Mouse (Mus musculus) sigmoid colon, adult 10 weeks (tissue): ENCODE results near the gene Ntn3. TPM values are rescaled to one million over a fixed set of nuclear protein-coding genes. Genes with fewer than 3 reads are reported as not detected.

Experiments used
- polyA plus RNA-seq: library from polyadenylated mRNA; stranded (reverse); fragments of 350-450 nt; fragmentation: Illumina TruSeq; extraction: RNeasy Lipid Tissue Mini Kit (QIAGEN cat#74804); gene quantifications from one replicate; pipeline ENCODE4 v1.2.3, GENCODE M21; 2014; ENCODE audit warnings: low read depth, low replicate concordance

Ntn3 gene
- 0.16 TPM for polyA plus RNA-seq

DNA sequence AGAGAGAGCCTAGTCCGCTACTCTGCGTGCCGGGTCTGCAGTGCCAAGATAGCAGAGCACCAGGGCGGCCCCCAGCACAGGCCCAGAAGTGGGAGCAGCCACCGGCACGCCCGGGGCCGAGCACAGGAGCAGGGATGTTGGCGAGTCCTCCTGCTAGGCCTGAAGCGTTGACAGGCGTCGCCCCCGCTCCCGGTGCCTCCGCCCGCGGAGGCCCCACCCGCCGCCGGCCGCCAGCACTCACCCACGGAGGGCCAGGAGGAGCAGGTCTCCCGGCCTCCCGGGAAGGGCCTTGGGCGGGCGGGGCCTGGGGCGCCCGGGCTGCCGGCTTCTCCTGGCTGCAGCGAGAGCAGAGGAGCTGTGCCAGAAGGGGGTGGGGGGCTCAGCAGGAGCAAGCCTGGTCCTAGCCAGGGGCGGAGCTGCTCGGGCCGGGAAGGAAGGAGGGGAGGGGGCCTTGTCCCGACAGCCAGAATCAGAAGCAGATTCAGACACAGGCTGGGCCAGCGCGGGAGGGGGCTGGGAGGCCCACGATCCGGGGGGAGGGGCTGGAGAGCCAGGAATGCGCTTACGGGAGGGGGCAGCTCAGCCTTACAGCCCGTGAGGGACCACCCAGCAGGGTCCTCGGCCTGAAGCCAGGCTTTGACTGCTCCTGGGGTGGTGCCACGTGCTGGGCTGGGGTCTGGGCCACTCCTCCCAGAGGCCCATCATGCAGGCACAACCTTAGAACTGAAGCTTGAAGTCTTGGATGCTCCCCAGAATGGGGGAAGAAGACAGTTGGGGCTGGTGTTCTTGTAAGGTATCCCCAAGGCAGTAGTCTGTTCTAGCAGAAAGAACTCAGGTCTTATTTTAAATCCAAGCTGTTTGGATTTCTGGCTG lies at the start of gene Ntn3:
Gene Ntn3 (minus strand): TSS at position 489 of the 873 bp plus-strand sequence.

DNA sequence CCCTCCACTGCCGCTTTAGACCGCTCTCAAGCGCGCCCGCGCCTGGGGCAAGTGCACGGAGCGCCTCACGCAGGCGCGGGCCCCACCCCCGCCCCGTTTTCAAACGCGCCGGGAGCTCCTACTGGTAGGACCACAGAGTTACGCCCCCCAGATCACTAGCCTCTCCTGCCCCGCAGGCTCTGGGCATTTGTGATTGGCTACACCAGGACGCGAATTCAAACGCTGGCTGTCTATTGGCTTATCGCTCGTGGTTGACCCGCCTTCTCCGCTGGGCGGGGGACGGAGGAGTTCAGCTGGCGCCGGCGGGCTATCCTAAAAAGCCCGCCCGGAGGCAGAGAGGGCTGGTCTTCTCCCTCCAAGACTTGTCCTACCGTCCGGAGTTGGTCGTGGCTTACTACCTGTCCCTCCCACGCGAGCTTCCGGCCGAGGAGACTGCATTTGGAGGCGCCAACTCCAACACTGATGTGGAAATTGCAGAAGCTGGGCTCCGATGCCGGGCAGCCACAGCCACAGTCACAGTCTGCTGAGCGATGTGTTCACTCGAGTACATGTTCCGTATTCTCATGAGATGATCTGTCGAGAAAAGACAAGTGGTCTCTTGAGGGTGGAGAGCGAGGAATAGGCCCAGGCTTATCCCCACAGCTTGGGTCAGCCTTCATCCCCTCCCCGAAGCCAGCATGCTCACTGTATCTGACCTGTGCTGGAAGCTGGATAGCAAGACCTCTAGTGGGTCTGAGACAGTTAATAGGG lies 42.2 kb upstream of the Ntn3 start, which contains the start of gene Ccnf:
Gene Ccnf (minus strand): TSS at position 165 of the 750 bp plus-strand sequence.

DNA sequence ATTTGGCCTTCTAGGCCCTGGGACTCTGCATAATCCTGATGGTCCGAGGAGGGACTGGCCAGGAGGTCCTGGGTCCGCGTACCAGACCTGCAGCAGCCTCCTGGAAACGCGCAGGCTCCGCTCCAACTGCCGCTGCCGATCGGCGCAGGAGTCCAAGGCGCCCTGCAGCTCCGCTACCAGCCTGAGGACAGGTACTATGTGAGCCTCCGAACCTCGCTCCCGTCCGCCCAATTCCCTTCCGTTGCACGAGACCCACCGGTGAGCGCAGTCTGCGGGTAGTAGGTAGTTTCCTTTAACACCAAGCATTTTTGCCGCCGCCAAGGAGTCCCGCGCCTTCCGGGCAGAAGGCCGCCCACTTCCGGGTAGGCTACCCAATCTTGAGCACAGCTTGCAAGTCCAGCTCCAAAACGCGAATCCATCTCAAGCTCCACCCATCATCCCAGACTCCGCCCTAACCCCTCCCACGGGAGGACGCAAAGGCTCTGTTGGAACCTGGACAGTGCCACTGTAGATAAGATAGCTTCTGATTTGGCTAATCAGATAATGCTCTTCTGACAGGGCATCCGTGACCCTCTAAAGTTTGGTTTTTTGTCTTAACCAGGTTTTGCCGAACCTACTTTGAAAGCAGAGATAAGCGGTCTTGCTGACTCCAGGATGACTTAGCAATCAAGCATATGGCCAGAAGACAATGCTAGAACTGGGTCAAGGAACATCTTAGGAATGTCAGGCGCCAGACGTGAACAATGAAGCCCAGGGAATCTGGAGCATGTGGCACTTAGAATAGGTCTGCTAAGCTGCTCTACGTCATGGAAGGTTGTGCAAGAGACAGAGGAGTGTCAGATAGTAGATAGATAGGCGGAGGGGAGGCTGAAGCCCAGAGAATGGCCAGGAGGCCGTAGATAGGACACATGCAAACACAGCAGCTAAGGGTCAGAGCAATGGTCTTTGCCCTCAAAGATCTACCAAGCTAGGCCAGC lies 11.4 kb upstream of the Ntn3 start, which contains the start of gene Tedc2:
Gene Tedc2 (minus strand): TSS at position 417 of the 977 bp plus-strand sequence.

DNA sequence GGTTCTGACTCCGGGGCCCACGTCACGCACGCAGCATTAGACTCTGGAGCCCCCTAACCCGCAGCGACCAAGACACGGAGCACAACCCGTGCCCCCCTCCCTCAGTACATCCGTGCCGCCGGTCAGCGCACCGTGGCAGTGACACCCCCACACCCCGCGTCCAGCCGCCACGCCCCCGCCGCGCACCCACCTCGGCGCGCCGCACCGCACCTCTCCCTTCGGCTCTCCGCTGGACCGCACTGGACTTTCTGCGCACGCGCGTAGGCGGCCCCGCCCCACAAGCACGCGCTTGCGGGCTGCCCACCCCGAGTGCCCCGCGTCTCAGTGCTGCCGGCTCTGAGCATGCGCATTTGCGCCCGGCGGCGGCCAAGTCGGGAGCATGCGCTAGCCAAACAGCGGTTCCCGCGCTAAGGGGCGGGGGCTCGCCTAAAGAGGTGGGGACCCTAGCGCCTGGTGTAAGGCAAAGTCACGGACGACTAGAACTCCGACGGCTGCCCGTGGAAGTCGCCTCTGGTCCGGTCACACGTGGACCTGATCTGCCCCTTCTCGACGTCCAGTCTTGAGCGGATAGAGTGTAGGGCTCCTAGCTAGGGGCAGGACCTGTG lies 3.9 kb downstream of the Ntn3 start, which contains the start of gene Tbc1d24:
Gene Tbc1d24 (minus strand): TSS at position 279 of the 605 bp plus-strand sequence.

DNA sequence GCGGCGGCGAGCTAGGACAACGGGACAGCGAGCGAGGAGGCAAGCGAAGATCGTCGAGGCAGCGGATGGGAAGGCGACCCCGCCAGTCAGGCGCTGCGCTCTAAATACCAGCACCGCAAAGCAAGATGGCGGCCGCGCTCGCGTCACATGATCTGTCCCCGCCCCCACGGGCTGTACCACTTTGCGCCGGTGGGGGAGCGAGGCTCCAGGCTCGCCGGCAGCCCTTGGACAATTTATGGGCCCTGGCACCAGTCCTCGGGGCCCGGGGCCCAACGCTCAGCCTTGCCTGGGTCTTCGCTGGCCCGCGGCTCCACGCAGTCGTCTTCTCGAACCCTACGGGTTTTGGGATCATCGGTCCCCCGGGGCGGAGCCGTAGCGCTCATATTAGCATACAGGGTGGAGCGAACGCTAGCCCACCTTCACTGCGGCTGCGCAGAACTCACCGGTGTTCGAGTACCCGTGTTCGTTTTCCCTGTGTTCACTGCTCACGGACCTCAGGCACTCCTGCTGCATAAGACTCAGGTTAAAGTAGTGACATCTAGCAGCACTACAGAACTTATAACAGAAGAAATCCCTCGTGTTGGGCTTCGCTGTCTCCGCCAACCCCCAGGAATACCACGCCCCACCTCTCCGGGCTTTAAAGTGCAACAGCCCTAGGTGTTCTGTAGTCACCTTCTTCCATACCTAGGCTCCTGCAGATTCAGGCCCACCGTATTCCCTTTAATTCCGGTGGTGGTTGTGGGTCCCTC lies 39.8 kb downstream of the Ntn3 start, which contains the start of gene Atp6v0c:
Gene Atp6v0c (minus strand): TSS at position 386 of the 749 bp plus-strand sequence.

DNA sequence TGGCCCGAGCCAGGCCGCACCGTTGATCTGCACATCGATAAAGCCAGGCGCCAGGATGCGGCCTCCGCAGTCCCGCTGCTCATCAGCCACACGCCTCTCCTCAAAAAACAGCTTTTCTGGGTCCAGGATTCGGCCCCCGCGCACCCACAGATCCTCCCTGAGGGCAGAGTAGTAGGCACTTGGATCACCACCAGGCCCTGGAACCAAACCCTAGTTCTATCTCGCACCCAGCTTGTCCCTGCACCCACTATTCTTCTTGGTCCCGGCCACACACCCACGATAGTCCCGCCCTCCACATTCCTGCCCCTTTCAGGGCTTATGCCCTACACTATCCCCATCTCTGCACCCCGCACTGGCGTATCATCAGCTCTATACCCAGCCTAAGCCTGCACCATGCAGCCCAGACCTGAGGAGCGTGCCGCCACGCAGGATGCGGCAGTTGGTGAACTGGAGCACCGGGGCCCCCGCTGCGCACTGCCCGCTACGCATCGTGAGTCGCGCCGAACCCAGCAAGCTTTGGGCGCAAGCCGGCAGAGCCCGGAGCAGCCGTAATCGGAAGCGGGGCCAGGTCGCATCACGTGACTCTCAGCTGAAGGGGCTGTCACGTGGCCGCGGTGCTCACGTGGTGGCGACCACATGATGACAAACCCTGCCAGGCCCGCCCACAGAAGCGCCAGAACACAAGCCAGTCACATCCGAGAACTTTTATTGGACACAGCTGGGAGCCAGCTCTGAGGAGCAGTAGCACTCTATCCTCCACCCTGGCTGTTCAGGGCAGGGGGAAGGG lies 46.0 kb downstream of the Ntn3 start, which contains the start of gene Amdhd2:
Gene Amdhd2 (minus strand): TSS at position 591 of the 787 bp plus-strand sequence.

Other genes starting within 250 kb of the Ntn3 start
- gene Prss30, start 229.0 kb downstream of the Ntn3 start, polyA plus RNA-seq: 32.7 TPM
- not detected for gene Prss22, start 211.4 kb downstream of the Ntn3 start, polyA plus RNA-seq
- gene Prss27, start 171.4 kb downstream of the Ntn3 start, polyA plus RNA-seq: not detected
- 96.7 TPM for gene Kctd5, start 136.0 kb downstream of the Ntn3 start, polyA plus RNA-seq
- 58.3 TPM for gene Pdpk1, start 58.6 kb downstream of the Ntn3 start, polyA plus RNA-seq
- gene Amdhd2, start 45.8 kb downstream of the Ntn3 start, polyA plus RNA-seq: 1.7 TPM
- gene Atp6v0c, start 39.8 kb downstream of the Ntn3 start, polyA plus RNA-seq: 41.7 TPM
- 21.1 TPM for gene Tbc1d24, start 4.0 kb downstream of the Ntn3 start, polyA plus RNA-seq
- gene Tedc2, start 11.3 kb upstream of the Ntn3 start, polyA plus RNA-seq: 2.2 TPM
- 0.98 TPM for gene Ccnf, start 42.0 kb upstream of the Ntn3 start, polyA plus RNA-seq
- gene Abca17, start 141.5 kb upstream of the Ntn3 start, polyA plus RNA-seq: not detected
- gene Abca3, start 142.4 kb upstream of the Ntn3 start, polyA plus RNA-seq: 6.7 TPM
- 57.2 TPM for gene Rnps1, start 205.0 kb upstream of the Ntn3 start, polyA plus RNA-seq
- gene Eci1, start 217.1 kb upstream of the Ntn3 start, polyA plus RNA-seq: 15.6 TPM
- 0.50 TPM for gene Dnase1l2, start 233.6 kb upstream of the Ntn3 start, polyA plus RNA-seq